Mouse (Mus musculus) E14TG2a.4 (cell line): ENCODE measurements around the gene Tex52.
"Not testable (repeated sequence)": the region's sequence is repeated elsewhere in the genome, so short reads cannot be mapped to it uniquely, and the experiment has no call there.

Experiments
- CTCF ChIP-seq: conservative IDR thresholded peaks from 2 replicates; pipeline ENCODE4 v1.5.1; 2014; ENCODE audit warnings: low read length
- NANOG ChIP-seq: IDR thresholded peaks from 2 replicates; pipeline ENCODE4 v1.6.1; 2014; ENCODE audit warnings: borderline replicate concordance, low read length, mixed read lengths
- POU5F1 ChIP-seq: IDR thresholded peaks from 2 replicates; pipeline ENCODE4 v1.6.1; 2014; ENCODE audit warnings: low read length, borderline replicate concordance

DNA sequence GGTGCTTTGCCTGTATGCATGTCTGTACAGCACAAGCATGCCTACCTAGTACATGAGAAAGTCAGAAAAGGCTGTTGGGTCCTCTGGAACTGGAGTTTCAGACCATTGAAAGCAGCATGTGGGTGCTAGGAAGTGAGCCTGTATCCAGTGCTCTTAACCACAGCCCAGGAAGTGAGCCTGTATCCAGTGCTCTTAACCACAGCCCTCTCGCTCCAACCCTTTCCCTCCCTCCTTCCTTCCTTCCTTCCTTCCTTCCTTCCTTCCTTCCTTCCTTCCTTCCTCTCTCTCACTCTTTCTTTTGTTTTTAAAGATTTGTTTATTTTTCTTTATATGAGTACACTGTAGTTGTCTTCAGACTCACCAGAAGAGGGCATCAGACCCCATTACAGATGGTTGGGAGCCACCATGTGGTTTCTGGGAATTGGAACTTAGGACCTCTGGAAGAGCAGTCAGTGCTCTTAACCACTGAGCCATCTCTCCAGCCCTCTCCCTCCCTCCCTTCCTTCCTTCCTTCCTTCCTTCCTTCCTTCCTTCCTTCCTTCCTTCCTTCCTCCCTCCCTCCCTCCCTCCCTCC, 5.4 kb downstream of the Tex52 start:
- not testable (repeated sequence) for TF ChIP-seq CTCF, NANOG, POU5F1
